Mouse (Mus musculus) MEL-GATA-1-ER (cell line): ENCODE measurements around the gene Hjurp.

Source experiments
- DNase-seq: peaks from one replicate; pipeline ENCODE4 v3.0.0-alpha.2; 2012; ENCODE audit warnings: low read depth; ENCODE audit errors: extremely low read depth

Hjurp gene

GRCm38 (mm10) chr1:88298686-88299528, 21.5 kb upstream of the Hjurp start:
- DNase-seq, result no peak

DNA sequence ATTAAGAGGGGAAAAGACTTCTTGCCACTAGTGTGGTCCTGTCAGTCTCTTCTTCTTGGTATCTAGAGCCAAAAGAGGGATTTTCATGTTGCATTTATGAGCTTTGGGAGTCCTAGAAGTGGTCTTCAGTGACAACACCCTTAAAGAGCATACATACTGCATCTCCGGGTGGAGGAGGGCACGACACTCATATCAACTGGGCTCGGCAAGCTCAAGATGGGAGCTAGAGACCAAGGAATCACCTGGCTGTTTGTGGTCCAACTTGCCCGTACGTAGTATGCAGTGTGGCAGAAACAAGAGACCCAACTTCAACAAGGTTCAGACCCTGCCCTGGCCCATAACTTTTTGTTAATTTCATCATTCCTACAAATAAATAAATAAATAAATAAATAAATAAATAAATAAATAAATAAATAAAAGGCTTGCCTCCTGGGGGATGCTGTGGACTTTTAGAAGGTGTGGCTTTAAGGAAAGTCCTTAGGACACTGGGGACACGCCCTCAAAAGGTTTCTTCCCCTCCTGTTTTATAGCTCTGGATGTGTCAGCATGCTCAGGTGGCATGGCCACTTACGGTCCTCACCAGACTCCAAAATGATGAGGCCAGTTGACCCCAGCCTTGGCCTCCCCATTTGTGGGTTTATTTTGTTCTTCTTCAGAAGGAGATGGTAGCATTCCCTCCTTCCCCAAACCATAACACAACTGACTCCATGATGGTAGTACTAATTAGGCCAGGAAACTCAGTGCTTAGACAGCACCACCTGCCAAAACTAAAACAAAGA, 20.2 kb upstream of the Hjurp start:
- DNase-seq, result no peak

GRCm38 (mm10) chr1:88296171-88296920, 18.9 kb upstream of the Hjurp start:
- no peak for DNase-seq

DNA sequence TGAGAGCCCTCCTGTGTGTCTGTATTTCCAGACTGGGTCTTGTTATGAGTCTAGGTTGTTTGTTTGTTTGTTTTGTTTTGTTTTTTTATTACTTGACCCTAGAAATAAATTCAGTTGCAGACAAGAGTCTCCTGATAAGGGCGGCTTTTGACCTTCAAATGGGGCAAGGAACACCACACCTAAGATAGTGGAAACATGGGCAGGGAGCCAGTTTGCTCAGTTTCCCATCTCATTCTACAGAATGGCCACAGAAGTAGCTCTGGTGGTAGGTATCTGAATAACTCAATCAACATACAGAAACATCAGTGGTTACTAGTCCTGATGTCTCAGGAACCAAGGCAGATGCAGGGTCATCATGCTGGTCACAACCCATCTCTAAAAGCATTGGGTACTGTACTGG, 17.2 kb upstream of the Hjurp start:
- no peak for DNase-seq

DNA sequence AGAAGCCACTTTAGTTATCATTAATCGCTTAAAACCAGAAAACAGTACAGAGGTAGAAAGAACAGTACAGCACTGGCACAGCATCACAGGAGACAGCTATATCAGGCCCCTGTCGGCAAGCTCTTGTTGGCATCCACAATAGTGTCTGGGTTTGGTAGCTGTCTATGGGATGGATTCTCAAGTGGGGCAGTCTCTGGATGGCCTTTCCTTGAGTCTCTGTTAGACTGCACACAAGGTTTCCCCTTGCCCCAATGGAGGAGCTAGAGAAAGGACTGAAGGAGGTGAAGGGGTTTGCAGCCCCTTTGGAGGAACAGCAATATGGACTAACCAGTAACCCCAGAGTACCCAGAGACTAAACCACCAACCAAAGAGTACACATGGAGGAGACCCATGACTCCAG, 14.6 kb upstream of the Hjurp start:
- DNase-seq, result no peak

DNA sequence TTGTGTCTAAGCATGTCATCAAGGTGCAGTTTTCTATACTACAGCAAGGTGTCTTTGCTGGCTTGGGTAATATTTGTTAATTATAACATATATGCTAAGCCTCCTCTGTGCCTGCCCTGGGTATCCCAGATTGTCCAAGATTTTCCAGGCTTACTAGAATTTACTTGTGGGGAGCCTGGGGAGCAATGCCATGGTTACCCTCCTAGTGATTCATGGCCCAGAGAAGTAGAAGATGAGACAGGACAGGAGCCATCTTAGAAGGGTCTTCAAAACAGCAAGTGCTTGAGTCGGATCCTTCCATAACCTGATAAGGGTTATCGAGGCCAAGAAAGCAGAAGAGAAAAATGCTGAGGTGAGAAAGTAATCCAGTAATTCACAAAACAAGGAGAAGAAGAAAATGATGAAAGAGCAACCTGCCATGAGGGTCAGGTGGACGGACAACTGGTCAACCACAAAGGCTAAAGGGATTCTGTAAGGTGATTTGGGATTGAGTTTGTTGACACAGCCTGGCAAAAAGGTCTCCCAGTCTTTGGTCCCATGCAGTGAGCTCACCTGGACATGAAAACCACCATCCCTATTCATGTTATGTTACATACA, 14.1 kb upstream of the Hjurp start:
- DNase-seq, result no peak

DNA sequence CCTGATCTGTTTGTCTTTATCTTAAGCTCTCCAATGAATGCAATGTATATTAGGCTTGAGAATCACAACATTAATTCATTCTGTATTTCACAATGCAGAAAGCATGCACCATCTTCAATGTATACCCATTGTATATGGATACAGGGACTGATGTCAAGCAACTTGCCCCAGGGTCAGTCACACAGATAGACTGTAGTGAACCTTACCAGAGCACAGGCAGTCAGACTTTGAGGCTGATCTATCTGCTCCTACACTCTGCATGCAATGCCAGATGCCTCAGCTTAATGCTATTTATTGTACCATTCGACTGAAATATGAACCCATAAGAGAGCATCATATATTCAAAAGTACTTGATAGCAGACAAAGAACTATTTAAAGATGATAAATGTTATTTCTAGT, 13.1 kb upstream of the Hjurp start:
- no peak for DNase-seq

DNA sequence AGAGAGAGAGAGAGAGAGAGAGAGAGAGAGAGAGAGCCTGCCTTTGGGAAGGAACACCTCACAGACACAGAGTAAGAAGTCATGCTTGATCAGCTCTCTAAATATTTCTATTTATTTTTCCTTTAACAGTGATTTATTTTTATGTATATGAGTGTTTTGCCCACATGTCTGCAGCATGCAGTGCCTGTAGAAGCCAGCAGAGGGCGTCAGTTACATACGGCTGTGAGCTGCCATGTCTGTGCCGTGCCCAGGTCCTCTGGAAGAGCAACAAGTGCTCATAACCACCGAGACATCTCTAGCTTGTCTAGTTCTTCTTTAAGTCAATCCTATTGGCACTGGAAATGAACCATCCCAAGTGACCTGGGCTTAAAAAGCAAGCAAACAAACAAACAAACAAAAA, 12.5 kb upstream of the Hjurp start:
- DNase-seq, result peak; percentile 57

- DNase-seq, result no peak
Observed at GRCm38 (mm10) chr1:88289152-88289551, 11.7 kb upstream of the Hjurp start.

GRCm38 (mm10) chr1:88288789-88289127, 11.3 kb upstream of the Hjurp start:
- DNase-seq, result no peak

- DNase-seq, result no peak
Observed at GRCm38 (mm10) chr1:88288056-88288788, 10.8 kb upstream of the Hjurp start.

DNA sequence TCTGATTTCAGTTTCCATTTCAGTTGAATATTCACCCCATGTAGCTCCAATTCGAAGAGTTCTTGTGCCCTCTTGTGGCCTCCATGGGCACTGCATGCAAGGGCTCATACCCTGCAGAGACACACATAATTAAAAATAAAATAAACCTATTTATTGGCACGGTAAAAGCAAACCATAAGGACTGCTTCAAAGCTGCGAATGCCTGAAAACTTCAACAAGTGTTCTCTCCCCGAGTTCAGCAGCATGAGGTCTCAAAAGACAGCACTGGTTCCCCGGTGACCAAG, 10.2 kb upstream of the Hjurp start:
- DNase-seq, result peak; percentile 66

DNA sequence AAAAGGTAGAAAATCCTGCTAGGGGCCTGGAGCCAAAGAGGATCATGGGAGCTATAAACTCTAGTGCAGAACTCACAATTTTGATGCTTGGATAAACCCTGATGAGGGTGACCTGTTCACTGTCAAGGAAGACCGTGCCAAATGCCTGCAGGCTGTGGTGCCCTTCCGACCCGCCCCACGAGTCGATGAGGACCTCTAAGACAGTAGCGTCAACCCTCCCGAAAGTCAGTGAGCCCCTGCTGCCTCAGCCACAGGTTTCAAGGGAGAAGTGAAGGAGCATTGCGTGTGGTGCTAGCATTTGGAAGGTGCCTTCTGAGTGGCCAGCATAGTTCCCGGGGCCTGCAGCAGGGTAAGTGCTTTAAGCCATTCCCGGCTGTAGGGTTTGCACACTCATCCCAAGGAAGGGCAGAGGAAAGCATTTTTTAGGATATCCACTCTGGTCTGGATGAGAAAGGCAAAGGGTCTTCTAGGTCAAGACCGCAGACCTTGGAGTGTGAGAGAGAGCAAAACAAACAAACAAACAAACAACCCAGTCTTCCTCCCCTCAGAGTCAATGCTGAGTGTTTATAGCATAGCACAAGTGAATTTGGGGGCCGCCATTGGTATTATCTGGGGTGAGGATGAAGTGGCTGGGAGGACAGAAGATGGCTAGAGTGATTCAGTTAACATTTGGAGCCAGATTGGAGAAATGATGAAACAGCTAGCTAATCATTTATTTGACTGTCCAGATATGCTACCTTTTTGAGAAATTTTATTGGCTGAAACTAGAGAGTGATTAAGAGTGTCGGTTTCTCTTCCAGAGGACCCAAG, 9.7 kb upstream of the Hjurp start:
- DNase-seq, result no peak

DNA sequence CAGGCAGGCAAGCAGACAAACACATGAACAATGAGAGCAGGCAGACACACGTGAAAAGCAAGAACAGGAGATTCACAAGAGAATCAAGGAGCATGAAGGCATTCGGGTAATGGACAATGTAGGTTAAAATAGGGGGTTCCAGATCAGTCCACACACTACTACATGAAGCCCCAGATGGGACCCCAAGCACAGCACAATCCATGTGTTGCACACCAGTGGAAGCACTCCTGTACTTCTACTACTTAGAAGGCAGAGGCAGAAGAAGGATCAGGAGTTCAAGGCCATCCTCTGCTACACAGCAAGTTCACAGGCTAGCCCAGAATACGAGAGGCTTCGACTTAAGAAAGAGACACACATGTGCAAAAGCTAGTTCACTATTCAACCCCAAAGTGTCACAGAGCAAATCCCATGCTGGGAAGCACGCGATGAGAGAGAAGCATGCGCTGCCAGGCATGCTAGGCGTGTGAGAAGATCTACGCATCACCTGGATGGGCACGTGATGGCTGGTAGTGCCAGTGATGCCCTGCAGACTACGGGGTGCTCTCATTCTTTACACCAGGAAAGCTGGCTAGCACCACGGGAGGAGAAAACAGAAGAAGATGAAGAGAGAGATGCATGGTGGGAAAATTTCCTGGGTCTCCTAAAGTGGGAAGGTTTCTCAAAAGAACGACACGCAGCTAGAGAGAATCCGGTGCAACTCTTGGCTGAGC, 8.9 kb upstream of the Hjurp start:
- no peak for DNase-seq

DNA sequence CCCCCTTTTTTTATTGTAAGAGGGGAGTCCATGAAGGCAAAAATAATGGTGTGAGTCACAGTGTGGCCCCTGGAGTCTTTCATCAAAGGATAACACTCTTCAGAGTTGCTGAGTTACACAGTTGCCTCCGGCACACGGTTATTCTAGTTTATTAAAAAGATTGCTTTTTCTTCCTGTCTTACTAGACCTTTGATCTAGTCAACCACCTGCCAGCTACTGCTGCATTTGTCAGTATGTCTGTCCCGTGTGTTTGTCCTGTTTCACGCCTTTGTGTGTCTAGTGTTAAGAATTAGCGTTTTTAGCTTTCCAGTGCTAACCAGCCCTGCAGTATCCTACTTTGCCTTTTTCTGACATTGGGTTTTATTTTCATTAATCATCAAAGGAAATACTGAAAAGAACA, 8.2 kb upstream of the Hjurp start:
- no peak for DNase-seq

- no peak for DNase-seq
Observed at GRCm38 (mm10) chr1:88284946-88285320, 7.5 kb upstream of the Hjurp start.

DNA sequence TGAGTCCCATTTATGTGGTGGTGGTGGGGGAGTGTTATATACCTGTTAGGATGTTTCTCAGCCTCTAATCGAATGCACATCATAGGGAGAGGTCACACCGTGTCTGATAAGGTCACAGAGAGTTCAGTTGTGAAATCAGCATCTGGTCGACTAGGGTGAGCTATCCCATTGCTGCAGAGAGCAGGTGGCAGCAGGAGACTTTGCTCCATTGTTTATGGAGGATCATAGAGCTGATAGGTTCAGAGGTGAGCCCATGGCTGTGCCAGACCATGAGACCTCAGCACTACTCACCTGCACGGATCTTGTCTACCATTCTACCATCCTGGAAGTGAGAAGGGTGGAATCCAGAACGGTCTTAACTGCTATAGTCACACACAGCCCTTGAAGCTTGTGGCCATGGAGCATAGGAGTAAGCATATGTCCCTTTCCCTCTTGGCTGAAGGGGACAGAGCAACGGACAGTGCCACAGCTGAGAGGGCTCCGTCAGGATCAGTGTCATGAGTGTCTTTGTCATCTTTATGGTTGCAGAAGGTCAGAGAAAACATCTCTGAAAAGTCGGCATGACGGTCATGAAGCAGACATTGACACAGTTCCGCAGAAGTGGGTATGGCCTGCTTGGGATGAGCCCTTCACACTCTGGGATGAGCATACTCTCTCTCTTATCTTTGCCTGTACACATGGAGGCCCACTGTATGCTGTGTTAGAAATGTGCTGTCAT, 7.0 kb upstream of the Hjurp start:
- no peak for DNase-seq

DNA sequence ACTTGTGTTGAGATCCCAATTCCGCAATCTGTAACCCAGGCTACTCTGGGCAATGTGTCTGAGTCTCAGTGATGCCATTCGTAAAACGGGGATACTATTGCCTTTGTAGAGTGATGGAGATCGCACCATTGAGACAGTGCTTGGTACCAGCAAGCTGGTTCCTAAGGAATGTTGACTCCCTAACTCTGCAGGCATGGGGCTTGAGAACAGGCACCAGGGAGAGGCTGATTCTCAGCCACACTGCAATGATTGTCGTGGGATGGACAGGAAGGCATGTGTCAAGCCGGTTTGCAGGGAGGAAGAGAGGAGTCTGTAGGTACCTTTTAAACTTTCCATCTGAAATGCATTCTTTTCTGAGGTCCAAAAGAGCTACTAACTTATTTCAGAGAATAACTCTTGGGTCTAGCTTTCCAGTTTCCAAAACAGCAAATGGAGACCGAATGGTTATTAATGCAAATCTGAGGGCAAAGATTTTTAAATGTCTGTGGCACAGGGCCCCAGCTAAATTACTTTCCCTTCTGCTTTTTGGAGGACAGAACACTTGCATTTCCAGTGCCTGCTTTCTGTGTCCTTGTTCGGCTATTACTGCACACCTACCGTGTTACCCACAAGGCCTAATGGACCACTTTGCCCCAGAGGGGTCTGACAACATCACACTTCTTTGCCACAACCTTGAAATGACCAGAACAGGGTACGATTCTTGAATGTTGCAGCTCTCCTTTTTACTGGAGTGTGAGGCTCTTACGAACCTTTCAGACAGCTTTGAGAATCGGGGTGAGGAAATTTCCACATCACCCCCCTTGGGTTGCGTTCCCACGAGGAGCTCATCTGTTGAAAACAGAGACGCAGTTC, 6.2 kb upstream of the Hjurp start:
- no peak for DNase-seq
